Mouse (Mus musculus): ENCODE data around the gene Stk16. TPM values are rescaled to one million over a fixed set of nuclear protein-coding genes. Genes with fewer than 3 reads are reported as not detected.

Stk16 gene
- polyA plus RNA-seq, 1 experiment from 2014 or later = 54.4 TPM

DNA sequence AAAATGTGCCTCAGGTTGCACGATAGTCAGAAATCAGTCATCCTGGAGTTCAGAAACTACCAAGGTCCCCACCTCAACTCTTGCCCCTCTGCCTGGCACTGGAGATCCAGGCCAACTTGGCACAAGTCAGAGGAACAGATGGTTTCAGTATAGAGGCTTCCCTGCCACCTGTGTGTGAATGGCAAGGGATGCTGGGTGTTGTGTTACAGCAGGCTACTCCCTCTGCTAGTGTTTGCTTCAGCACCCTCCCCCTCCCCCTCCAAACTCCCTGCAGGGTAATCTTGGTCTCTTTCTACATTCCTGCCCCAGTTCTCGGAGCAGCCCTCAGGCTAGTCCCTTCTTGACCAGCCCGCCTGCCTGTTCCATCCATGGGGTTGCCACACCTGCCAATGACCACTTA lies 39.9 kb downstream of the Stk16 start:
- Histone ChIP-seq H3K27me3 (replicated peaks; ENCODE audit: control insufficient read depth, insufficient read depth, low read length) (no peaks in the 10 kb centered on the region), H3K27ac (ENCODE audit: low read depth, low read length) (no peak overlapping the region), H3K36me3 (ENCODE audit: control insufficient read depth, insufficient read depth) (0 out of 2 replicates have a peak, but pooled peaks cover under 1% of the 10 kb centered on the region), H3K9me3 (ENCODE audit: control insufficient read depth) (no peaks in the 10 kb centered on the region), H3K4me3 (ENCODE audit: low read depth, low read length) (no peak overlapping the region), H3K4me2 (replicated peaks; ENCODE audit: low read depth) (no peak overlapping the region), H3K4me1 (replicated peaks; ENCODE audit: control insufficient read depth, insufficient read depth, low read length) (no peaks in the 10 kb centered on the region), H3K9ac (ENCODE audit: low read depth, low read length) (no peak overlapping the region)
- 85% methylated on average over 3 of the region's 3 CpGs for WGBS
- TF ChIP-seq CTCF (IDR thresholded peaks at IDR 0.05; ENCODE audit: low read depth) = no peak
- no peak for ATAC-seq

DNA sequence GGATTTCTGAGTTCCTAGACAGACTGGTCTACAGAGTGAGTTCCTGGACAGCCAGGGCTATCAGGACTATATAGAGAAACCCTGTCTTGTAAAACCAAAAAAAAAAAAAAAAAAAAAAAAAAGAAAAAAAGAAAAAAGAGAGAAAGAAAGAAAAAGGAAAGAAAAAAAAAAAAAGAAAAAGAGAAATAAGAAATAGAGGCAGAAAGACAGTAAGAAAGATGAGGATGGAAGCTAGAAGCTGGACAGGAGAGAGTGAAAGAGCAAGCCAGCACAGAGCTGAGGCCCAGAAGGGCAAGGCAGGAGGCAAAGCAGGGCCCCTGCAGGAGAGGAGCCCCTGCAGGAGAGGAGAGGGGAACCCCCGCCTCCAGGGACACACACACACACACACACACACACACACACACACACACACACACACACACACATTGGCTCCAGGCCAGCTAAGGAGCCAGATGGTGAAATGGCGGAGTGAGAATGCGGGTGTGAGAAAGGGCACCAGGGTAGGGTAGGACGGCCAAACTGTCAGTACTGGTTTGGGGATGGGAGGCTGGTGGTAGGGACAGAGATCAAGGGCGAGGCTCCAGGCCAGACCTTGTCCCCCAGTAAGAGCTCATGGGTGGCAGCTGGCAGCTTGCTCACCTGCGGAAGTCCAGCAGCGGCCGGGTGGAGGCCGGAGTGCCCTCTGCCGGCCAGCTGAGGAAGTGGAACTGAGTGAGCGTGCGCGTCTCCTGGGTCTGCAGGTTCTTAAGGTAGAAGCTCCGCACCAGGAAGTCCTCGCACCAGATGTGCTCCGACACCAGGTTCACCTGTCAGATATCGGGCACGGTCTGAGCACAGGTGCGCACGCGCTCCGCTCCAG lies 40.7 kb downstream of the Stk16 start:
- ATAC-seq = peak; percentile 84
- TF ChIP-seq CTCF (IDR thresholded peaks at IDR 0.05; ENCODE audit: low read depth) = peak; percentile 96
- Histone ChIP-seq H3K36me3 (ENCODE audit: control insufficient read depth, insufficient read depth) (no peaks in the 10 kb centered on the region), H3K4me1 (replicated peaks; ENCODE audit: control insufficient read depth, insufficient read depth, low read length) (no peaks in the 10 kb centered on the region), H3K9ac (ENCODE audit: low read depth, low read length) (no peak overlapping the region), H3K4me3 (ENCODE audit: low read depth, low read length) (peak overlapping the region; percentile 24; the same call in 1 of the 2 replicates), H3K9me3 (ENCODE audit: control insufficient read depth) (no peaks in the 10 kb centered on the region), H3K27me3 (replicated peaks; ENCODE audit: control insufficient read depth, insufficient read depth, low read length) (no peaks in the 10 kb centered on the region), H3K27ac (ENCODE audit: low read depth, low read length) (peak overlapping the region; percentile 41; the same call in 1 of the 2 replicates), H3K4me2 (replicated peaks; ENCODE audit: low read depth) (peak overlapping the region; percentile 62)
- 3% methylated on average over 21 of the region's 22 CpGs for WGBS

DNA sequence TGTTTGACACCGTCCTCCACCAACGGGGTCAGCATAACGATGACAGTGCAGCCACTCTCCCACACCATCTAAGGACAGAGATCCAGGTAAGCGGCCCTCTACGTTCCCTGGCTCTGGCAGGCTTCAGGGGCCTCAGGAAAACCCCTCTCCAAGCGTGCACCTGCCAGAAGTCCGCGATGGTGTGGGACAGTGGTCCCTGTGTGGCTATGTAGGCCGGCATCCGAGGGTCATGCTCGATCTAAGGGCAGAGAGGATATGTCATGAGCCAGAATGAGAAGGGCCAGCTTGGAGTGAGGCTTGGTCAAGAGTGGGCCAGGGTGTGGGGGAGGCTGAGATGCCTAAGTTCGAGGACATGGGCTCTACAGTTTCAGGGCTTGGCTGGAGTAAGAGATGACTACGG lies 41.7 kb downstream of the Stk16 start:
- TF ChIP-seq CTCF (IDR thresholded peaks at IDR 0.05; ENCODE audit: low read depth) = no peak
- Histone ChIP-seq H3K9me3 (ENCODE audit: control insufficient read depth) (no peaks in the 10 kb centered on the region), H3K27me3 (replicated peaks; ENCODE audit: control insufficient read depth, insufficient read depth, low read length) (no peaks in the 10 kb centered on the region), H3K4me2 (replicated peaks; ENCODE audit: low read depth) (no peak overlapping the region), H3K27ac (ENCODE audit: low read depth, low read length) (no peak overlapping the region), H3K9ac (ENCODE audit: low read depth, low read length) (no peak overlapping the region), H3K4me3 (ENCODE audit: low read depth, low read length) (no peak overlapping the region), H3K36me3 (ENCODE audit: control insufficient read depth, insufficient read depth) (no peaks in the 10 kb centered on the region), H3K4me1 (replicated peaks; ENCODE audit: control insufficient read depth, insufficient read depth, low read length) (no peaks in the 10 kb centered on the region)
- no peak for ATAC-seq
- WGBS = 74% methylated on average over 13 of the region's 13 CpGs

DNA sequence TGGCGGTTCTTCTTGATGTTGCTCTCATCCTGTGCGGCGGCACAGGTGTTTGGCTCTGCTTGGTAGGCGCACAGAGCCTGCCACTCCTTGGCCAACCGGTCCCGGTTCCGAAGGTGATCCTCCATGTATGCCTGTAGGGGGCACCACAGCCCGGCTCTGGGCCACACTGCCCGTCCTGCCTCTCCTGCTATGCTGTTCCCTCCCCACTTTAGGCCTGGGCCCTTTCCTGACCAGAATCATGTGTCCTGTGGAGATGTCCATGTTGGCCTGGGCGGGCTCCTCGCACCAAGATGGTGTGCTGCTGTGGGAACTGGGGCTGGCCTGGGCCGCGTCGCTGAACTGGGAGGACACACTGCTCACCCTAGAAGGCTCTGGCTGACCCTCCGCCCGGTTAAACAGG lies 42.4 kb downstream of the Stk16 start:
- Histone ChIP-seq H3K4me2 (replicated peaks; ENCODE audit: low read depth) (no peak overlapping the region), H3K4me1 (replicated peaks; ENCODE audit: control insufficient read depth, insufficient read depth, low read length) (no peaks in the 10 kb centered on the region), H3K36me3 (ENCODE audit: control insufficient read depth, insufficient read depth) (no peaks in the 10 kb centered on the region), H3K9me3 (ENCODE audit: control insufficient read depth) (no peaks in the 10 kb centered on the region), H3K27ac (ENCODE audit: low read depth, low read length) (no peak overlapping the region), H3K4me3 (ENCODE audit: low read depth, low read length) (no peak overlapping the region), H3K9ac (ENCODE audit: low read depth, low read length) (no peak overlapping the region), H3K27me3 (replicated peaks; ENCODE audit: control insufficient read depth, insufficient read depth, low read length) (no peaks in the 10 kb centered on the region)
- whole genome bisulfite sequencing = 80% methylated on average over 16 of the region's 16 CpGs
- no peak for ATAC-seq
- peak; percentile 32 for TF ChIP-seq CTCF (IDR thresholded peaks at IDR 0.05; ENCODE audit: low read depth)

DNA sequence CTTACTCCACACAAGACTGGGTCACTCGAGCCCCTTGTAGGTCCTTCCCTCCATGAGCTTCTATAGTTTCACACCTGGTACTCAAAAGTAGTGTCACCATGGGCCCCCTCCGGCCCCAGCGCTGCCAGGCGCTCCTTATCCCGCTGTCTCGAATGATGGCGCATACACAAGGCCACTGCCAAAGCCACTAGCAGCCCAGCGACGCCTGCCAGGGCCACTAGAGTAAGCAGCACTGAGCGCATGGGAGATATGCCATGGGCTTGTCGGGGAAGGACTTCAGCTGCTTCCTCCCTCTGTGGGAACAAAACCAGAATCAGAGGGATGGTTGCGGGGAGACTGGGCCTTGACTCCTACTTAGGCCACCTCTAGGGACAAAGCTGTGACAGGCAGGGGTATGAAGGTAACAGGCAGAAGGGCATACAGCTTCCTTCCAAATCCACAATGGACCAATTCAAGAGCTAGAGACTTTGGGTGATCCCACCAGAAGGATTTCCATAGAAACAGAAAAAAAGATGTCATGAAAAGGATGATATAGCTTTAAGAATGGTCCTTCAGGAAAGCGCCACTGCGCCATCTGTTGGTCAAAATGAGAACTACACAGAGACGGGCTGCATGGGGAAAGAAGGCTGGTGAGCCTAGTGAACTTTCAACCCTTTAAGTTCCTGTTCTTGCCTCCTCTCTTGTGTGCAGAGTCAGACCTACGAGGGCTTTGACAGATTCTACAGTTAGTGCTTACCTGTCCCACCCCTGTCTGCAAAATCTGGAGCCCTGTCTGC lies 43.4 kb downstream of the Stk16 start:
- H3K36me3 ChIP-seq (ENCODE audit: control insufficient read depth, insufficient read depth) = no peaks in the 10 kb centered on the region
- TF ChIP-seq CTCF (IDR thresholded peaks at IDR 0.05; ENCODE audit: low read depth) = peak; percentile 94
- WGBS = 60% methylated on average over 16 of the region's 16 CpGs

DNA sequence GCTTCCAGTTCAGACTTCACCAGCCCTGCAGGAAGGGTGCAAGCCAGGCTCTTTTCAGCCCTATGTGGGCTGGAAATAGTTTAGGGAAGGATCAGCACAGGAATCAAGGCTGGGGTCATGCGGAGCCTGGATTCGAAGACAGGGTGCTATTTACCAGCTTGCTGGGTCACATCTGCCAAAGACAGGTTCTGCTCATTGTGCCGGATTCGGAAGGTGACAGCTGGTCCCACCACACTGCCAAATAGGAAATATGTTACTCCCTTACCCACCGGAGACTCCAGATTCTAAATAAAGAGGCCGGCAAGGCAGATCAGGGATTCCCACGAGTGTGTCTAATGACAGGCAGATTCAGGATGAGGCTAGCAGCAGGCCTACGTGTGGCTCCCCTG lies 44.0 kb downstream of the Stk16 start:
- WGBS = 73% methylated on average over 8 of the region's 8 CpGs

More for the DNA sequence above, 43.4 kb downstream of the Stk16 start:
- no peak overlapping the region for H3K9ac ChIP-seq (ENCODE audit: low read depth, low read length)
- H3K4me3 ChIP-seq (ENCODE audit: low read depth, low read length) = no peak overlapping the region
- H3K27ac ChIP-seq (ENCODE audit: low read depth, low read length) = no peak overlapping the region; the same call in 1 of the 2 replicates
- no peaks in the 10 kb centered on the region for H3K4me1 ChIP-seq (replicated peaks; ENCODE audit: control insufficient read depth, insufficient read depth, low read length)
- no peak for ATAC-seq
- H3K9me3 ChIP-seq (ENCODE audit: control insufficient read depth) = no peaks in the 10 kb centered on the region
- no peak overlapping the region for H3K4me2 ChIP-seq (replicated peaks; ENCODE audit: low read depth)
- H3K27me3 ChIP-seq (replicated peaks; ENCODE audit: control insufficient read depth, insufficient read depth, low read length) = no peaks in the 10 kb centered on the region

More for the DNA sequence above, 44.0 kb downstream of the Stk16 start:
- no peak overlapping the region for H3K4me2 ChIP-seq (replicated peaks; ENCODE audit: low read depth)
- no peaks in the 10 kb centered on the region for H3K36me3 ChIP-seq (ENCODE audit: control insufficient read depth, insufficient read depth)
- no peaks in the 10 kb centered on the region for H3K27me3 ChIP-seq (replicated peaks; ENCODE audit: control insufficient read depth, insufficient read depth, low read length)
- no peak overlapping the region for H3K9ac ChIP-seq (ENCODE audit: low read depth, low read length)
- H3K27ac ChIP-seq (ENCODE audit: low read depth, low read length) = no peak overlapping the region
- no peak for TF ChIP-seq CTCF (IDR thresholded peaks at IDR 0.05; ENCODE audit: low read depth)
- no peak for ATAC-seq
- no peaks in the 10 kb centered on the region for H3K4me1 ChIP-seq (replicated peaks; ENCODE audit: control insufficient read depth, insufficient read depth, low read length)
- no peaks in the 10 kb centered on the region for H3K9me3 ChIP-seq (ENCODE audit: control insufficient read depth)
- H3K4me3 ChIP-seq (ENCODE audit: low read depth, low read length) = no peak overlapping the region
